Mouse (Mus musculus): Measurements from ENCODE around the gene Krt15. TPM values are rescaled to one million over a fixed set of nuclear protein-coding genes. Genes with fewer than 3 reads are reported as not detected.

The Krt15 gene
- polyA plus RNA-seq, 1 experiment from 2014 or later = 2.9 TPM

DNA sequence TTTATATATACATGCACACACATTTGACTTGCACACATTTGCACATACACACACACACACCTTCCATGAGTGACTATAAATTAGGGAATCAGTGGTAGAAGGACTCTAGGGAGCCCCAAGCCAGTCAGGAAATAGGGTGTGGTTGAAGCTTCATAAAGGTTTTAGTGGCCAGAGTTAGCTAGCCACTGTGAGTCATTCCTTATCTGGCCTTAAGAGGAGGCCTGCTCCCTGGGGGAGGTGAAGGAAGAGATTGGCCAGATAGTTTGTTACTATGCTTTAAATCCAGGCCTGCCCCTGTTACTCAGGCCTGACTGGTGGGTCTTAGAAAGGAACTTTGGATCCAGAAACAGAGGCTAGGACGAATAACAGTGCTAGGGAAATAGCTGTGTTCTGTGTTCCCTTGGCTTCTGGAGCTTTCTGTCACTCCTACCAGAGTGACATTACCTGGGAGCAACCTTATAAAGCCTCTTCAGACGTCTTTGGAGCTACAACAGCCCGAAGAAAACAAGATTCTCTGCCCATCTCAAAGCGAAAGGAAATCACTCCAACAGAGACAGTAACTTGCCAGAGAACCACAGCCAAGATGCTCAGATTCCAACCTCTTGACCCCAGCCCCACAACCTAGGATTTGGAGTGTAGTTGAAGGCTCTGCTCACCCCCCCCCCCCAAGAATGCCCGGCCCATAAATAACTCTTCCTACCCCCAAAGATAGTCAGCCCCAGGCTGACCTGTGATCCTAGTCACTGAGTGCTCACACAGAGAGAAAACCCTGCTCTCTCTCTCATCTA is 12.0 kb upstream of the Krt15 start:
- Histone ChIP-seq H3K4me3 (no peak overlapping the region), H3K9me3 (no peaks in the 10 kb centered on the region), H3K27ac (no peak overlapping the region), H3K36me3 (no peaks in the 10 kb centered on the region), H3K27me3 (ENCODE audit: insufficient read depth, poor library complexity, severe bottlenecking) (peaks cover 38% of the 10 kb centered on the region), H3K4me1 (replicated peaks) (peaks cover 20% of the 10 kb centered on the region)
- DNase-seq (ENCODE audit: low spot score) = no peak
- WGBS = 70% methylated on average over 5 of the region's 5 CpGs

GRCm38 (mm10) chr11:100145858-100146560 is 10.3 kb upstream of the Krt15 start:
- Histone ChIP-seq H3K9me3 (no peaks in the 10 kb centered on the region), H3K36me3 (no peaks in the 10 kb centered on the region), H3K27me3 (ENCODE audit: insufficient read depth, poor library complexity, severe bottlenecking) (peaks cover 38% of the 10 kb centered on the region), H3K27ac (0 out of 2 replicates have a peak overlapping the region, but pooled peaks have one; percentile 16), H3K4me3 (peak overlapping the region; percentile 50), H3K4me1 (replicated peaks) (peaks cover 20% of the 10 kb centered on the region)
- 4% methylated on average over 13 of the region's 13 CpGs for WGBS
- DNase-seq (ENCODE audit: low spot score) = peak; percentile 20

- Histone ChIP-seq H3K4me1 (replicated peaks) (peaks cover 20% of the 10 kb centered on the region), H3K4me3 (peak overlapping the region; percentile 50), H3K27me3 (ENCODE audit: insufficient read depth, poor library complexity, severe bottlenecking) (peaks cover 38% of the 10 kb centered on the region), H3K27ac (peak overlapping the region; percentile 56; the same call in 1 of the 2 replicates), H3K36me3 (no peaks in the 10 kb centered on the region), H3K9me3 (no peaks in the 10 kb centered on the region)
- no peak for DNase-seq (ENCODE audit: low spot score)
- WGBS = 1% methylated on average over 20 of the region's 20 CpGs
Measured at GRCm38 (mm10) chr11:100145104-100145503, 9.4 kb upstream of the Krt15 start.

GRCm38 (mm10) chr11:100140966-100141365 is 5.2 kb upstream of the Krt15 start:
- Histone ChIP-seq H3K27me3 (ENCODE audit: insufficient read depth, poor library complexity, severe bottlenecking) (peaks cover 28% of the 10 kb centered on the region), H3K36me3 (no peaks in the 10 kb centered on the region), H3K9me3 (no peaks in the 10 kb centered on the region), H3K4me3 (no peak overlapping the region), H3K27ac (no peak overlapping the region), H3K4me1 (replicated peaks) (peaks cover 46% of the 10 kb centered on the region)
- WGBS = 86% methylated on average over 21 of the region's 21 CpGs
- DNase-seq (ENCODE audit: low spot score) = no peak

DNA sequence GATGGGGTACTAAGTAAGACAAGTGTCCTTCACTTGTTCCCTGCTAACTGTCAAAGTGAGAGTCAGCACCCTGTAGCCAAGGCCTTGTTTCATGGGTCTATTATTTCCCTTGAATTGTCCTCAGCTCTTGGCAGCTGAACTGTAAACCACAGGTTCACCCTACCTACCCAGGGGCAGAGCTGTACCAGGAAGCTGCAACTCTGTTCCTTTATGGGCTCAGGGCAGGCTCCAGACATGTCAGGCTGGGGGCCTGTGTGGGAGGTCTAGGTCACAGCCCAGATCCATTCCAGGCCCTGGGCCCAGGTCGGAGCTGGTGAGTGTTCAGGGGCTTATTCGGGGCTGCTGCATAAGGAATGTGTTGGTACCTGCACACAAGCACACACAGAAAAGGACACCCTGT is 3.7 kb upstream of the Krt15 start:
- 78% methylated on average over 2 of the region's 2 CpGs for WGBS
- no peak for DNase-seq (ENCODE audit: low spot score)
- Histone ChIP-seq H3K9me3 (no peaks in the 10 kb centered on the region), H3K27ac (peak overlapping the region; percentile 40; the same call in 1 of the 2 replicates), H3K27me3 (ENCODE audit: insufficient read depth, poor library complexity, severe bottlenecking) (peaks cover 12% of the 10 kb centered on the region), H3K36me3 (no peaks in the 10 kb centered on the region), H3K4me3 (no peak overlapping the region), H3K4me1 (replicated peaks) (peaks cover 32% of the 10 kb centered on the region)

DNA sequence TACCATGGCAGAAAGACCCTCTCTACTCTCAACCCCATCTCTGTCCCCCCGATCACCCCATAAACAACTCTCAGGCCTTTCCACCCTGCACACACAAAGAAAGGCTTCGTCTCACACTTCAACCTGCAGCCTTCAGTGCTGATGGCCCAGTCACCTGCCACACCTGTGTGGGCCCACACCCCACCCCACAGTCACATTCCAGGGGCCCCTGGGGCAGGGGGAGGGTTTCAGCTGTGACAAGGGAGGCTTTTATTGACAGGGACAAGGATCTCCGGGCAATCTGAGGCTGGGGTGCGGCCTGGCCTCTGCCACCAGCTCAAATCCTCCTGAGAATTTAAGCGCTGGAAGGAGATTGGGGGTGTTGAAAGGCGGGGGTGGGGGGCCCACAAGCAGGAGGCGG is 3.1 kb upstream of the Krt15 start:
- peaks cover 32% of the 10 kb centered on the region for H3K4me1 ChIP-seq (replicated peaks)
- peak overlapping the region; percentile 40; the same call in 1 of the 2 replicates for H3K27ac ChIP-seq
- H3K36me3 ChIP-seq = no peaks in the 10 kb centered on the region
- WGBS = 45% methylated on average over 7 of the region's 7 CpGs
- no peak overlapping the region for H3K4me3 ChIP-seq
- H3K9me3 ChIP-seq = no peaks in the 10 kb centered on the region
- DNase-seq (ENCODE audit: low spot score) = no peak
- H3K27me3 ChIP-seq (ENCODE audit: insufficient read depth, poor library complexity, severe bottlenecking) = peaks cover 6% of the 10 kb centered on the region

- no peak for DNase-seq (ENCODE audit: low spot score)
- Histone ChIP-seq H3K27me3 (ENCODE audit: insufficient read depth, poor library complexity, severe bottlenecking) (peaks cover 4% of the 10 kb centered on the region; the same call in 1 of the 2 replicates), H3K27ac (no peak overlapping the region), H3K36me3 (no peaks in the 10 kb centered on the region), H3K4me1 (replicated peaks) (peaks cover 32% of the 10 kb centered on the region), H3K4me3 (no peak overlapping the region), H3K9me3 (no peaks in the 10 kb centered on the region)
- WGBS = 53% methylated on average over 5 of the region's 5 CpGs
Measured at GRCm38 (mm10) chr11:100137693-100138092, 2.0 kb upstream of the Krt15 start.

- no peaks in the 10 kb centered on the region for H3K36me3 ChIP-seq
- H3K4me1 ChIP-seq (replicated peaks) = peaks cover 32% of the 10 kb centered on the region
- H3K27ac ChIP-seq = no peak overlapping the region
- no peaks in the 10 kb centered on the region for H3K9me3 ChIP-seq
- no peak overlapping the region for H3K4me3 ChIP-seq
- WGBS = 52% methylated on average over 5 of the region's 5 CpGs
- peaks cover 4% of the 10 kb centered on the region; the same call in 1 of the 2 replicates for H3K27me3 ChIP-seq (ENCODE audit: insufficient read depth, poor library complexity, severe bottlenecking)
- DNase-seq (ENCODE audit: low spot score) = no peak
Measured at GRCm38 (mm10) chr11:100136559-100136958, 831 bp upstream of the Krt15 start.

DNA sequence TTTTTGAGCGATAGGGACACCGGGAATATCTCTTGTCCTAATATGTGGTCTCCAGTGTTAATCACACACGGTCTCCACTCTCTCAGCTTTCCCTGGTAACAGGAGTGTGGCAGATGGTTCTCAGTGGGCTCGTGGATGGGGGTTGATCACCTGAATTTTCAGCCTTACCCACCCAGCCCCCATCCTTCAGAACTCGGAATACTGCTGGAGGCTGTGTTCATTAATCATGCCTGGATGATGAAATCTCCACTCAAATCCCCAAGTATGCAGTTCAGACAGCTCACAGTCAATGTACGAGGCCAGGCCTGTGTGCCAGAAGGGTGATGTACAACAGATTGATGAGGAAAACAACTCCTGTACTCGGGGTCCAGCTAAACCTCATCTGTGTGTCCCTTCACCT is 10.8 kb downstream of the Krt15 start:
- 86% methylated on average over 7 of the region's 7 CpGs for WGBS
- Histone ChIP-seq H3K4me3 (no peak overlapping the region), H3K36me3 (no peaks in the 10 kb centered on the region), H3K4me1 (replicated peaks) (no peaks in the 10 kb centered on the region), H3K27ac (no peak overlapping the region), H3K9me3 (no peaks in the 10 kb centered on the region), H3K27me3 (ENCODE audit: insufficient read depth, poor library complexity, severe bottlenecking) (no peaks in the 10 kb centered on the region)
- no peak for DNase-seq (ENCODE audit: low spot score)

- H3K27me3 ChIP-seq (ENCODE audit: insufficient read depth, poor library complexity, severe bottlenecking) = no peaks in the 10 kb centered on the region
- no peaks in the 10 kb centered on the region for H3K36me3 ChIP-seq
- DNase-seq (ENCODE audit: low spot score) = no peak
- no peak within 1 kb of the TSS for H3K27ac ChIP-seq
- no peak within 1 kb of the TSS for H3K4me3 ChIP-seq
- 87% methylated on average over 3 of the region's 3 CpGs for WGBS
- no peaks in the 10 kb centered on the region for H3K9me3 ChIP-seq
- no peaks in the 10 kb centered on the region for H3K4me1 ChIP-seq (replicated peaks)
Measured at GRCm38 (mm10) chr11:100121466-100121865, 14.3 kb downstream of the Krt15 start, which contains the start of gene Krt13. TSS of gene Krt13 (minus strand) at chr11:100121566.

DNA sequence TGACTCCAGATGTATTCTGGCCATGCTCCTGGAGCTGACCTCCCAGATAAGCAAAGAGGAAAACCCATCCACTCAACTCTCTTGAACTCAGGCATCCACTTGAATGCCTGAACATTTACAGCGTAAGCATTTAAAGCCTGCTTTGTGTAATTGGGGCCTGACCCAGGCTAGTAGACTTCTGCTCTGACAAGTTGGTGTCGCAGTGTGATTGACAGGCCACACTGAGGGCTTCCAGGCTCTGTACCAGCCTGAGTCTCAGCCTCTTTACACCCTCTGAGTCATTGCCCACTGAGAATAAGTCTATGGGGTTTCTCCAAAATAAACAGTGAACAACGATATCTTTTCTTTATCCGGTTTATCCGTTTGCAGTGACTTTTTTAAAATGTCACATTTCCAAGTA is 15.4 kb downstream of the Krt15 start:
- no peaks in the 10 kb centered on the region for H3K27me3 ChIP-seq (ENCODE audit: insufficient read depth, poor library complexity, severe bottlenecking)
- no peak overlapping the region for H3K27ac ChIP-seq
- H3K36me3 ChIP-seq = no peaks in the 10 kb centered on the region
- H3K4me3 ChIP-seq = no peak overlapping the region
- no peaks in the 10 kb centered on the region for H3K9me3 ChIP-seq
- H3K4me1 ChIP-seq (replicated peaks) = peaks cover 7% of the 10 kb centered on the region; the same call in 1 of the 2 replicates
- WGBS = 91% methylated on average over 5 of the region's 5 CpGs
- no peak for DNase-seq (ENCODE audit: low spot score)

GRCm38 (mm10) chr11:100113742-100114029 is 22.0 kb downstream of the Krt15 start:
- WGBS = 57% methylated on average over 2 of the region's 2 CpGs
- Histone ChIP-seq H3K27me3 (ENCODE audit: insufficient read depth, poor library complexity, severe bottlenecking) (no peaks in the 10 kb centered on the region), H3K36me3 (no peaks in the 10 kb centered on the region), H3K4me3 (no peak overlapping the region), H3K27ac (no peak overlapping the region), H3K4me1 (replicated peaks) (peaks cover 14% of the 10 kb centered on the region; the same call in 1 of the 2 replicates), H3K9me3 (no peaks in the 10 kb centered on the region)
- no peak for DNase-seq (ENCODE audit: low spot score)
